Mouse (Mus musculus) lung, adult 2 months (tissue): ENCODE results near the gene Mettl5.

ENCODE experiments used
- CTCF ChIP-seq: fragments of 200-500 bp; IDR thresholded peaks from 2 replicates; pipeline ENCODE4 v1.5.1; 2011; ENCODE audit warnings: mild to moderate bottlenecking, low read length, control low read depth; ENCODE audit not compliant: insufficient read depth
- POLR2A ChIP-seq: fragments of 200-500 bp; IDR thresholded peaks from 2 replicates; pipeline ENCODE4 v1.6.1; 2011; ENCODE audit warnings: low read depth, mild to moderate bottlenecking, control low read depth, low read length, borderline replicate concordance; ENCODE audit errors: extremely low read depth

- TF ChIP-seq POLR2A (no peak), CTCF (no peak)
Measured at GRCm38 (mm10) chr2:69888957-69889356, 3.5 kb upstream of the Mettl5 start.
